Mouse (Mus musculus) bone marrow macrophage, adult 2 months (primary cell): ENCODE results near the gene Krtap28-10.

Experiments used
- CTCF ChIP-seq: IDR thresholded peaks from 2 replicates; pipeline ENCODE4 v1.5.1; 2012; ENCODE audit warnings: low read depth, mild to moderate bottlenecking, low read length, moderate library complexity
- POLR2A ChIP-seq: IDR thresholded peaks from 2 replicates; pipeline ENCODE4 v1.6.1; 2012; ENCODE audit warnings: mild to moderate bottlenecking, low read depth, low read length, borderline replicate concordance

GRCm38 (mm10) chr1:83034509-83034908, 7.8 kb downstream of the Krtap28-10 start:
- TF ChIP-seq CTCF (no peak), POLR2A (no peak)
